Mouse (Mus musculus): ENCODE data around the gene Duox1.

Duox1 gene

GRCm38 (mm10) chr2:122354191-122354929 is 38.9 kb downstream of the Duox1 start:
- no peak for DNase-seq (ENCODE audit: low read depth, low spot score)

GRCm38 (mm10) chr2:122355389-122355788 is 39.9 kb downstream of the Duox1 start:
- no peak for DNase-seq (ENCODE audit: low read depth, low spot score)

- DNase-seq (ENCODE audit: low read depth, low spot score): no peak
Measured at GRCm38 (mm10) chr2:122356187-122356586, 40.7 kb downstream of the Duox1 start.

- DNase-seq (ENCODE audit: low read depth, low spot score): no peak
Measured at GRCm38 (mm10) chr2:122360310-122360709, 44.8 kb downstream of the Duox1 start.

GRCm38 (mm10) chr2:122361181-122361580 is 45.7 kb downstream of the Duox1 start:
- DNase-seq (ENCODE audit: low read depth, low spot score): no peak

GRCm38 (mm10) chr2:122361868-122362621 is 46.6 kb downstream of the Duox1 start:
- no peak for DNase-seq (ENCODE audit: low read depth, low spot score)

GRCm38 (mm10) chr2:122362622-122363523 is 47.4 kb downstream of the Duox1 start:
- DNase-seq (ENCODE audit: low read depth, low spot score): no peak

- DNase-seq (ENCODE audit: low read depth, low spot score): no peak
Measured at GRCm38 (mm10) chr2:122364352-122364944, 49.0 kb downstream of the Duox1 start.

- DNase-seq (ENCODE audit: low read depth, low spot score): no peak
Measured at GRCm38 (mm10) chr2:122365244-122365866, 49.9 kb downstream of the Duox1 start.

GRCm38 (mm10) chr2:122366039-122366438 is 50.6 kb downstream of the Duox1 start:
- DNase-seq (ENCODE audit: low read depth, low spot score): no peak

GRCm38 (mm10) chr2:122366706-122367105 is 51.2 kb downstream of the Duox1 start:
- DNase-seq (ENCODE audit: low read depth, low spot score): no peak

GRCm38 (mm10) chr2:122367181-122367580 is 51.7 kb downstream of the Duox1 start:
- no peak for DNase-seq (ENCODE audit: low read depth, low spot score)

- no peak for DNase-seq (ENCODE audit: low read depth, low spot score)
Measured at GRCm38 (mm10) chr2:122367701-122368080, 52.2 kb downstream of the Duox1 start.

GRCm38 (mm10) chr2:122368081-122368971 is 52.9 kb downstream of the Duox1 start:
- no peak for DNase-seq (ENCODE audit: low read depth, low spot score)

GRCm38 (mm10) chr2:122368995-122369739 is 53.7 kb downstream of the Duox1 start, which contains the start of gene Shf:
Gene Shf (minus strand): TSS chr2:122369162.
- peak; percentile 79 for DNase-seq (ENCODE audit: low read depth, low spot score)

GRCm38 (mm10) chr2:122370101-122370750 is 54.8 kb downstream of the Duox1 start:
- DNase-seq (ENCODE audit: low read depth, low spot score): no peak

- DNase-seq (ENCODE audit: low read depth, low spot score): no peak
Measured at GRCm38 (mm10) chr2:122372067-122372466, 56.6 kb downstream of the Duox1 start.

GRCm38 (mm10) chr2:122372541-122372940 is 57.1 kb downstream of the Duox1 start:
- no peak for DNase-seq (ENCODE audit: low read depth, low spot score)

GRCm38 (mm10) chr2:122374012-122374411 is 58.5 kb downstream of the Duox1 start:
- DNase-seq (ENCODE audit: low read depth, low spot score): no peak
